Mouse (Mus musculus) CH12.LX (cell line): Measurements from ENCODE around the gene Trim11. TPM values are rescaled to one million over a fixed set of nuclear protein-coding genes. Genes with fewer than 3 reads are reported as not detected.

Experiments used
- DNase-seq: peaks from one replicate; pipeline ENCODE4 v3.0.0-alpha.2; 2013; ENCODE audit errors: extremely low read depth
- H3K27ac ChIP-seq: 2 replicates; pipeline ENCODE4 v1.5.1; 2012; ENCODE audit warnings: low read depth, mild to moderate bottlenecking, control low read depth, moderate library complexity; ENCODE audit not compliant: insufficient read depth
- H3K27me3 ChIP-seq: replicated peaks from 2 replicates; pipeline ENCODE3; 2012; ENCODE audit warnings: inconsistent platforms
- H3K36me3 ChIP-seq, 2 experiments: replicated peaks in 1 of 2; 2 replicates each; pipeline versions ENCODE3 to v1.6.1; 2012; ENCODE audit warnings: inconsistent platforms in 1 of 2, low read length in 1 of 2, mild to moderate bottlenecking in 1 of 2, mixed read lengths in 1 of 2, moderate library complexity in 1 of 2; ENCODE audit not compliant: control insufficient read depth in 1 of 2, insufficient read depth in 1 of 2
- H3K4me1 ChIP-seq, 2 experiments: 2 replicates each; pipeline ENCODE4 v1.6.1; 2012; ENCODE audit warnings: inconsistent platforms in 1 of 2, moderate library complexity in 1 of 2; ENCODE audit not compliant: insufficient read depth in 2 of 2, control insufficient read depth in 1 of 2
- H3K4me2 ChIP-seq: 2 replicates; pipeline ENCODE4 v1.6.1; 2012; ENCODE audit warnings: low read depth, mild to moderate bottlenecking, control low read depth; ENCODE audit not compliant: poor library complexity, insufficient read depth, severe bottlenecking
- H3K4me3 ChIP-seq, 3 experiments: fragments of 150-350 bp in 1 of 3; sonication (generic) in 1 of 3; replicated peaks in 1 of 3; 2 replicates each; pipeline versions ENCODE3 to v1.5.1; 2011 to 2012; ENCODE audit warnings: low read depth in 2 of 3, low read length in 2 of 3, mild to moderate bottlenecking in 2 of 3, moderate library complexity in 2 of 3, control low read depth in 1 of 3, improper control_type of control experiment in 1 of 3, inconsistent platforms in 1 of 3, mixed read lengths in 1 of 3; ENCODE audit not compliant: poor library complexity in 1 of 3
- H3K79me2 ChIP-seq: replicated peaks from 2 replicates; pipeline ENCODE4 v1.6.1; 2012; ENCODE audit warnings: mild to moderate bottlenecking, moderate library complexity; ENCODE audit not compliant: control insufficient read depth, poor library complexity, insufficient read depth, severe bottlenecking; ENCODE audit errors: extremely low read depth
- H3K9ac ChIP-seq: 2 replicates; pipeline ENCODE4 v1.6.1; 2012; ENCODE audit warnings: low read depth, mild to moderate bottlenecking, control low read depth, moderate library complexity; ENCODE audit not compliant: insufficient read depth
- H3K9me3 ChIP-seq: replicated peaks from 2 replicates; pipeline ENCODE3; 2012; ENCODE audit warnings: low read length, inconsistent platforms, mixed read lengths
- BHLHE40 ChIP-seq: IDR thresholded peaks from 2 replicates; pipeline ENCODE4 v1.6.1; 2011; ENCODE audit warnings: mild to moderate bottlenecking, low read depth, low read length, improper control_type of control experiment
- CHD1 ChIP-seq: IDR thresholded peaks from 2 replicates; pipeline ENCODE4 v1.6.1; 2012; ENCODE audit warnings: low read depth, low read length, improper control_type of control experiment, inconsistent platforms
- E2F4 ChIP-seq: IDR thresholded peaks from 2 replicates; pipeline ENCODE4 v1.6.1; 2011; ENCODE audit warnings: low read depth, low read length, improper control_type of control experiment; ENCODE audit not compliant: insufficient replicate concordance
- ELF1 ChIP-seq: IDR thresholded peaks from 2 replicates; pipeline ENCODE4 v1.6.1; 2014; ENCODE audit warnings: low read depth, mild to moderate bottlenecking, inconsistent platforms, low read length, improper control_type of control experiment
- EP300 ChIP-seq: IDR thresholded peaks from 2 replicates; pipeline ENCODE4 v1.6.1; 2011; ENCODE audit warnings: low read length, improper control_type of control experiment
- ETS1 ChIP-seq: conservative IDR thresholded peaks from 2 replicates; pipeline ENCODE4 v1.6.1; 2012; ENCODE audit warnings: low read depth, mild to moderate bottlenecking, inconsistent platforms, low read length, improper control_type of control experiment, moderate library complexity
- GABPA ChIP-seq: IDR thresholded peaks from 2 replicates; pipeline ENCODE4 v1.6.1; 2012; ENCODE audit warnings: low read depth, low read length, improper control_type of control experiment, inconsistent platforms; ENCODE audit not compliant: insufficient replicate concordance
- HCFC1 ChIP-seq: IDR thresholded peaks from 2 replicates; pipeline ENCODE4 v1.6.1; 2012; ENCODE audit warnings: low read depth, mild to moderate bottlenecking, inconsistent platforms, low read length, improper control_type of control experiment
- IRF4 ChIP-seq: IDR thresholded peaks from 2 replicates; pipeline ENCODE4 v1.6.1; 2014; ENCODE audit warnings: low read depth, mild to moderate bottlenecking, inconsistent platforms, low read length, improper control_type of control experiment
- MAZ ChIP-seq: IDR thresholded peaks from 2 replicates; pipeline ENCODE4 v1.6.1; 2012; ENCODE audit warnings: low read depth, mild to moderate bottlenecking, inconsistent platforms, low read length, improper control_type of control experiment, moderate library complexity
- MXI1 ChIP-seq: IDR thresholded peaks from 2 replicates; pipeline ENCODE4 v1.6.1; 2011; ENCODE audit warnings: mild to moderate bottlenecking, low read depth, low read length, improper control_type of control experiment
- MYC ChIP-seq: IDR thresholded peaks from 2 replicates; pipeline ENCODE4 v1.6.1; 2011; ENCODE audit warnings: low read depth, mild to moderate bottlenecking, improper control_type of control experiment, low read length
- NRF1 ChIP-seq: IDR thresholded peaks from 2 replicates; pipeline ENCODE4 v1.6.1; 2014; ENCODE audit warnings: low read depth, mild to moderate bottlenecking, inconsistent platforms, low read length, improper control_type of control experiment, moderate library complexity
- PAX5 ChIP-seq: IDR thresholded peaks from 2 replicates; pipeline ENCODE4 v1.6.1; 2012; ENCODE audit warnings: low read length, inconsistent platforms, mixed read lengths
- POLR2A ChIP-seq: IDR thresholded peaks from 2 replicates; pipeline ENCODE4 v1.6.1; 2011; ENCODE audit warnings: low read depth, mild to moderate bottlenecking, improper control_type of control experiment, low read length
- RAD21 ChIP-seq: IDR thresholded peaks from 2 replicates; pipeline ENCODE4 v1.6.1; 2011; ENCODE audit warnings: low read depth, mild to moderate bottlenecking, low read length, improper control_type of control experiment, moderate library complexity
- RCOR1 ChIP-seq: conservative IDR thresholded peaks from 2 replicates; pipeline ENCODE4 v1.6.1; 2012; ENCODE audit warnings: low read depth, mild to moderate bottlenecking, inconsistent platforms, low read length, improper control_type of control experiment
- SIN3A ChIP-seq: IDR thresholded peaks from 2 replicates; pipeline ENCODE4 v1.6.1; 2012; ENCODE audit warnings: low read length, improper control_type of control experiment, inconsistent platforms
- SMC3 ChIP-seq: IDR thresholded peaks from 2 replicates; pipeline ENCODE4 v1.6.1; 2011; ENCODE audit warnings: low read depth, low read length, improper control_type of control experiment
- TBP ChIP-seq: conservative IDR thresholded peaks from 2 replicates; pipeline ENCODE4 v1.6.1; 2011; ENCODE audit warnings: low read depth, low read length, improper control_type of control experiment
- UBTF ChIP-seq: IDR thresholded peaks from 2 replicates; pipeline ENCODE4 v1.6.1; 2012; ENCODE audit warnings: low read depth, mild to moderate bottlenecking, inconsistent platforms, low read length, improper control_type of control experiment, moderate library complexity
- USF2 ChIP-seq: conservative IDR thresholded peaks from 2 replicates; pipeline ENCODE4 v1.6.1; 2011; ENCODE audit warnings: low read depth, low read length, improper control_type of control experiment
- ZKSCAN1 ChIP-seq: IDR thresholded peaks from 2 replicates; pipeline ENCODE4 v1.6.1; 2012; ENCODE audit warnings: low read depth, inconsistent platforms, low read length, improper control_type of control experiment, borderline replicate concordance
- ZMIZ1 ChIP-seq: IDR thresholded peaks from 2 replicates; pipeline ENCODE4 v1.6.1; 2012; ENCODE audit warnings: low read depth, mild to moderate bottlenecking, inconsistent platforms, low read length, improper control_type of control experiment
- ZNF384 ChIP-seq: IDR thresholded peaks from 2 replicates; pipeline ENCODE4 v1.6.1; 2012; ENCODE audit warnings: low read depth, low read length, improper control_type of control experiment, inconsistent platforms
- dilution Hi-C: fragments of 300-500 bp; cut with MboI; formaldehyde crosslinking; loops from 2 replicates; pipeline ENCODE4 v1.14.3; 2020; ENCODE audit warnings: low sequenced_read_pairs; ENCODE audit not compliant: extremely low pct_unique_long_range_greater_than_20kb, extremely low pct_ligation_motif_present
- in situ Hi-C: fragments of 300-500 bp; cut with MboI; formaldehyde crosslinking; loops from 3 replicates; pipeline ENCODE4 v1.14.3; 2019; ENCODE audit warnings: low sequenced_read_pairs, low pct_ligation_motif_present, low pct_unique_long_range_greater_than_20kb, mixed read lengths
- polyA plus RNA-seq: library from polyadenylated mRNA; unstranded; fragments of >175 nt; gene quantifications from 2 replicates; pipeline ENCODE4 v1.2.1, GENCODE M21; 2012; ENCODE audit warnings: low read depth; ENCODE audit not compliant: insufficient read length
- total RNA-seq, 2 experiments: library from RNA; depleted of rRNA; stranded (reverse); fragments of 300-350 nt in 1 of 2; fragments of >200 nt in 1 of 2; gene quantifications; 2 replicates each; pipeline ENCODE4 v1.2.3; 2012 to 2014

Trim11 gene
- total and polyA plus RNA-seq, 3 experiments: 21.8 to 33.2 (median 23.2) TPM

- dilution Hi-C loops (no loop called here), in situ Hi-C loops (no loop called here)
- H3K9me3 ChIP-seq: peaks cover 7% of the 10 kb centered on the region
- H3K36me3 ChIP-seq: peaks cover 2 to 31% of the 10 kb centered on the region in 2 experiments
- H3K4me3 ChIP-seq: no peak overlapping the region
- H3K79me2 ChIP-seq: no peaks in the 10 kb centered on the region
- no peak overlapping the region for H3K27ac ChIP-seq
- no peaks in the 10 kb centered on the region for H3K27me3 ChIP-seq
- H3K4me1 ChIP-seq: peaks cover 12 to 33% of the 10 kb centered on the region in 2 experiments
- no peak overlapping the region for H3K9ac ChIP-seq
- no peak overlapping the region for H3K4me2 ChIP-seq
- DNase-seq: no peak
- TF ChIP-seq CHD1 (no peak), IRF4 (no peak), BHLHE40 (no peak), E2F4 (no peak), PAX5 (no peak), MYC (no peak), EP300 (no peak), MXI1 (no peak), ETS1 (no peak), POLR2A (no peak), USF2 (no peak), SMC3 (no peak), UBTF (no peak), RCOR1 (no peak), NRF1 (no peak)
- TF ChIP-seq, all 38 proteins: peak for 0
These were observed 16.3 kb upstream of the Trim11 start for GRCm38 (mm10) chr11:58961364-58962177.

GRCm38 (mm10) chr11:58963543-58963942 lies 14.3 kb upstream of the Trim11 start:
- H3K27me3 ChIP-seq: no peaks in the 10 kb centered on the region
- H3K4me3 ChIP-seq: no peak overlapping the region

More at GRCm38 (mm10) chr11:58963543-58963942, 14.3 kb upstream of the Trim11 start:
- Histone ChIP-seq H3K9me3 (peaks cover 7% of the 10 kb centered on the region), H3K4me2 (no peak overlapping the region), H3K4me1 (peaks cover 5 to 24% of the 10 kb centered on the region in 2 experiments), H3K27ac (no peak overlapping the region), H3K36me3 (peaks cover 6 to 31% of the 10 kb centered on the region in 2 experiments), H3K9ac (no peak overlapping the region)
- no peak for DNase-seq
- in situ Hi-C loops: no loop called here
- dilution Hi-C loops: no loop called here
- TF ChIP-seq MAZ (no peak), HCFC1 (no peak), EP300 (no peak), ZNF384 (no peak), ELF1 (no peak), SMC3 (no peak), SIN3A (no peak), USF2 (no peak), POLR2A (no peak), ZMIZ1 (no peak), ZKSCAN1 (no peak), GABPA (no peak), TBP (no peak), RAD21 (no peak), PAX5 (no peak)
- TF ChIP-seq, all 38 proteins: peak for 0
- no peaks in the 10 kb centered on the region for H3K79me2 ChIP-seq
